Mouse (Mus musculus): ENCODE results near the gene Arhgap42.
A peak's percentile ranks its signal among the peaks of the same experiment; 100 is the strongest.

The Arhgap42 gene

GRCm38 (mm10) chr9:9142561-9142960 lies 96.3 kb downstream of the Arhgap42 start:
- no peak for DNase-seq (ENCODE audit: low spot score)

- DNase-seq (ENCODE audit: low spot score) = no peak
Observed at GRCm38 (mm10) chr9:9142144-9142543, 96.8 kb downstream of the Arhgap42 start.

GRCm38 (mm10) chr9:9128996-9129694 lies 109.8 kb downstream of the Arhgap42 start:
- DNase-seq (ENCODE audit: low spot score) = no peak

- DNase-seq (ENCODE audit: low spot score) = peak; percentile 8
Observed at GRCm38 (mm10) chr9:9127041-9127755, 111.7 kb downstream of the Arhgap42 start.

- no peak for DNase-seq (ENCODE audit: low spot score)
Observed at GRCm38 (mm10) chr9:9124156-9124555, 114.7 kb downstream of the Arhgap42 start.

- DNase-seq (ENCODE audit: low spot score) = no peak
Observed at GRCm38 (mm10) chr9:9114266-9114665, 124.6 kb downstream of the Arhgap42 start.

GRCm38 (mm10) chr9:9113847-9114246 lies 125.1 kb downstream of the Arhgap42 start:
- no peak for DNase-seq (ENCODE audit: low spot score)

- DNase-seq (ENCODE audit: low spot score) = no peak
Observed at GRCm38 (mm10) chr9:9112921-9113320, 126.0 kb downstream of the Arhgap42 start.

GRCm38 (mm10) chr9:9107697-9108096 lies 131.2 kb downstream of the Arhgap42 start:
- no peak for DNase-seq (ENCODE audit: low spot score)

GRCm38 (mm10) chr9:9104761-9105160 lies 134.1 kb downstream of the Arhgap42 start:
- no peak for DNase-seq (ENCODE audit: low spot score)

GRCm38 (mm10) chr9:9102158-9102514 lies 136.8 kb downstream of the Arhgap42 start:
- DNase-seq (ENCODE audit: low spot score) = no peak

- DNase-seq (ENCODE audit: low spot score) = no peak
Observed at GRCm38 (mm10) chr9:9101482-9102157, 137.3 kb downstream of the Arhgap42 start.

GRCm38 (mm10) chr9:9101055-9101454 lies 137.8 kb downstream of the Arhgap42 start:
- no peak for DNase-seq (ENCODE audit: low spot score)

- DNase-seq (ENCODE audit: low spot score) = no peak
Observed at GRCm38 (mm10) chr9:9097835-9098234, 141.1 kb downstream of the Arhgap42 start.

- DNase-seq (ENCODE audit: low spot score) = no peak
Observed at GRCm38 (mm10) chr9:9096761-9097160, 142.1 kb downstream of the Arhgap42 start.

- DNase-seq (ENCODE audit: low spot score) = no peak
Observed at GRCm38 (mm10) chr9:9093096-9093495, 145.8 kb downstream of the Arhgap42 start.

GRCm38 (mm10) chr9:9083441-9083840 lies 155.5 kb downstream of the Arhgap42 start:
- peak; percentile 6 for DNase-seq (ENCODE audit: low spot score)

GRCm38 (mm10) chr9:9052920-9053319 lies 186.0 kb downstream of the Arhgap42 start:
- no peak for DNase-seq (ENCODE audit: low spot score)

GRCm38 (mm10) chr9:9051184-9051583 lies 187.7 kb downstream of the Arhgap42 start:
- DNase-seq (ENCODE audit: low spot score) = no peak

GRCm38 (mm10) chr9:9049202-9049601 lies 189.7 kb downstream of the Arhgap42 start:
- no peak for DNase-seq (ENCODE audit: low spot score)

- no peak for DNase-seq (ENCODE audit: low spot score)
Observed at GRCm38 (mm10) chr9:9041009-9041408, 197.9 kb downstream of the Arhgap42 start.

- DNase-seq (ENCODE audit: low spot score) = no peak
Observed at GRCm38 (mm10) chr9:9037017-9037671, 201.8 kb downstream of the Arhgap42 start.

- no peak for DNase-seq (ENCODE audit: low spot score)
Observed at GRCm38 (mm10) chr9:9027904-9028303, 211.0 kb downstream of the Arhgap42 start.
